8 mouse cellular contexts compared by ENCODE assay signal in the genomic region with DNA sequence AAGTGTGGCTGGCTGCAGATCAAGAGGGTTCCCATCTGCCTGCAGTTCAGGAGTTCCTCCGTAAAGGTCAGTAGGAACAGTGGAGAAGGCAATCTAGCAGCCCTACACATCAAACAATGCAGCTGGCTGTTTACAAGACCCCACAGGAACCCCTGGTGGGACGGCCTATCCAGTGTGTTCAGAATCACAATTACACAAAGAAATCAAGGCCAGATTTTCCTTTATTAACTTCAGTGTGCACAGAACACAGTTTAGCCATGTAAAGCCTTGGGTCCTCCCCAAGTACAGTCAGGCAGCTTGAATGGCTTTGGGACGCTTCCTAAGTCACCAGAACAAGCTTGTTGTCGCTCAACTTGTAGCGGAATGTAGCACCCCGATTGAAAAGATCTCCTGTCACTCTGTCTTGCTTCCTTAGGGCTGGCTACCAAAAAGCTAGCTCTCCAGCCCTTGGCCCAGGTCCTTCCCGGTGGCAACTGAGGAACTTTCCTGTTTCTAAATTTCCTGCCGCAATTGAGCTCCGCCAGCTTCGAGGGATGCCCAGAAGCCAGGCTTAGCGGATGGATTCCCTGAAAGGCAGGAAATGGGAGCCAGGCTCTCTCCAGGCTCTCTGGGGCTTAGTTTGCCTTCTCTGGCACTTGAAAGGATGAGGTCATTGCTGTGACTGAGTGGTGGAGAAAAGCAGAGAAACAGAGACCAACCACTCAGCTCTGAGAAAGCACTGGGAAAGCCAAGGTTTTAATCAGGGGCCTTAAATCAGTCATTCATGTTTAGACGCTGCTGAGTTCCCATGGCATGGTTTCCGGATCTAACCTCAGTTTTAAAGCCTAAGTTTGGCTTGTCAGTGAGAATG.
DNase-seq lines count a peak whose midpoint lies in the region.

No protein-coding gene starts in this region.

- peak; percentile 46 for DNase-seq in adrenal gland, adult 2 months
- DNase-seq in adrenal gland, postnatal 4 days (ENCODE audit: low spot score in 2 of 2): no peak
- DNase-seq in urinary bladder, postnatal 25 days (ENCODE audit: low spot score): peak; percentile 8
- no peak for DNase-seq in urinary bladder, postnatal 4 days (ENCODE audit: low spot score in 2 of 2)
- DNase-seq in heart, postnatal 4 days: peak; percentile 61
- peak; percentile 32 for DNase-seq in mesoderm, embryonic 11.5 days (ENCODE audit: low read depth, low spot score)
- no peak for DNase-seq in retina, postnatal 1 day
- no peak for DNase-seq in ovary, postnatal 14 days (ENCODE audit: low spot score)

Comparison
In these comparisons a context has a peak if more than half of its experiments do, and no peak if none do; other contexts are left out.
1. DNase-seq: peak in adrenal gland, adult 2 months (single experiment), urinary bladder, postnatal 25 days (single experiment), heart, postnatal 4 days (single experiment) and mesoderm, embryonic 11.5 days (single experiment); none in adrenal gland, postnatal 4 days (0 of 2), urinary bladder, postnatal 4 days (0 of 2), retina, postnatal 1 day (single experiment) and ovary, postnatal 14 days (single experiment).